Mouse (Mus musculus) B cell, adult 62 days (primary cell): Measurements from ENCODE around the gene A030003K21Rik. TPM values are rescaled to one million over a fixed set of nuclear protein-coding genes. Genes with fewer than 3 reads are reported as not detected.

Experiments
- total RNA-seq: library from RNA; stranded (reverse); gene quantifications from 4 replicates; pipeline ENCODE4 v1.2.4, GENCODE M21; 2023

The A030003K21Rik gene
- not detected in 4 replicates for total RNA-seq

GRCm38 (mm10) chr1:82943295-82943694 lies at the start of gene A030003K21Rik:
Gene A030003K21Rik, minus strand, starts transcription at chr1:82943388.

GRCm38 (mm10) chr1:82959870-82960385 lies 16.7 kb upstream of the A030003K21Rik start, which contains the start of gene Gm47955:
Gene Gm47955, plus strand, starts transcription at chr1:82960286.

GRCm38 (mm10) chr1:82955913-82956312 lies 12.7 kb upstream of the A030003K21Rik start, which contains the start of gene Gm7544:
Gene Gm7544, minus strand, starts transcription at chr1:82956013.

GRCm38 (mm10) chr1:82931326-82931725 lies 11.9 kb downstream of the A030003K21Rik start, which contains the start of gene Gm6217:
Gene Gm6217, minus strand, starts transcription at chr1:82931399.

GRCm38 (mm10) chr1:82924650-82925049 lies 18.5 kb downstream of the A030003K21Rik start, which contains the start of gene A030014E15Rik:
Gene A030014E15Rik, plus strand, starts transcription at chr1:82924917.

GRCm38 (mm10) chr1:82913025-82913424 lies 30.2 kb downstream of the A030003K21Rik start, which contains the start of gene A030005L19Rik:
Gene A030005L19Rik, plus strand, starts transcription at chr1:82913325.

Other genes with a start within 250 kb of the A030003K21Rik start
- gene Mff, start 218.5 kb downstream of the A030003K21Rik start, total RNA-seq: 90.9 to 135 TPM (median 108 TPM) in 4 replicates
- gene Tm4sf20, start 174.9 kb downstream of the A030003K21Rik start, total RNA-seq: not detected in 4 replicates
- not detected in 4 replicates for gene Gm47791, start 172.1 kb downstream of the A030003K21Rik start, total RNA-seq
- gene Agfg1, start 103.9 kb downstream of the A030003K21Rik start, total RNA-seq: 52.8 to 57.3 TPM (median 55.1 TPM) in 4 replicates
- gene A030005L19Rik, start 30.1 kb downstream of the A030003K21Rik start, total RNA-seq: 0.72 to 1.8 TPM (median 1.4 TPM) in 4 replicates
- not detected in 4 replicates for gene A030014E15Rik, start 18.5 kb downstream of the A030003K21Rik start, total RNA-seq
- gene Gm6217, start 12.0 kb downstream of the A030003K21Rik start, total RNA-seq: not detected in 4 replicates
- not detected in 4 replicates for gene Gm7544, start 12.6 kb upstream of the A030003K21Rik start, total RNA-seq
- gene Gm47955, start 16.9 kb upstream of the A030003K21Rik start, total RNA-seq: not detected in 4 replicates
- gene Gm47959, start 57.2 kb upstream of the A030003K21Rik start, total RNA-seq: not detected in 4 replicates
- gene Slc19a3, start 95.1 kb upstream of the A030003K21Rik start, total RNA-seq: not detected in 4 replicates
- not detected in 4 replicates for gene Krtap28-10, start 99.1 kb upstream of the A030003K21Rik start, total RNA-seq
- gene Gm47969, start 101.5 kb upstream of the A030003K21Rik start, total RNA-seq: not detected in 4 replicates
- not detected in 4 replicates for gene A030005K14Rik, start 116.0 kb upstream of the A030003K21Rik start, total RNA-seq
- not detected in 4 replicates for gene Krtap28-13, start 117.5 kb upstream of the A030003K21Rik start, total RNA-seq
- gene Ccl20, start 173.4 kb upstream of the A030003K21Rik start, total RNA-seq: not detected in 4 replicates
- gene Daw1, start 216.4 kb upstream of the A030003K21Rik start, total RNA-seq: not detected in 4 replicates